Mouse (Mus musculus): ENCODE results near the gene Kif26b.

Gene Kif26b

GRCm38 (mm10) chr1:178716411-178716810 is 187.5 kb downstream of the Kif26b start:
- DNase-seq (ENCODE audit: low spot score in 2 of 2): no peak

DNA sequence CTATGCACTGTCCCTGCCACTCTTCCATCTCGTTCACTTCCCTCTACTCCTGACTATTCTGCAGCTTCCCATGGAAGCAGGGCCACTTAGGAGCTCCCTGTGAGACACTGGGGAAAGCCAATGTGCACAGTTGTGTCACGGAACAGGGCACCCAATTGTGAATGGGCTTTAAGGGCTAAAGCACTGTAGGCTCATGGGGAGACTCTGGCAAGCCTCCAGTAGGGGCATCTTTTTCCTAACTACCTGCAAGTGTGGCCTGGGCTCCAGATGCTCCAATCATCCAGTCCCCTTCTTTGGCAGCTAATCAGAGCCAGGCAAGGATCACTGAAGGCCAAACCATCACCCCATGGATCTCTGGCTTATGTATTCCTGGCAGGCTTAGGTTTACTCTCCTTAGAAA is 191.9 kb downstream of the Kif26b start:
- no peak for DNase-seq (ENCODE audit: low spot score in 2 of 2)

GRCm38 (mm10) chr1:178722793-178723192 is 193.9 kb downstream of the Kif26b start:
- DNase-seq (ENCODE audit: low spot score in 2 of 2): no peak

- DNase-seq (ENCODE audit: low spot score in 2 of 2): no peak
Observed at GRCm38 (mm10) chr1:178725536-178725935, 196.6 kb downstream of the Kif26b start.

- DNase-seq (ENCODE audit: low spot score in 2 of 2): no peak
Observed at GRCm38 (mm10) chr1:178728256-178728655, 199.3 kb downstream of the Kif26b start.

DNA sequence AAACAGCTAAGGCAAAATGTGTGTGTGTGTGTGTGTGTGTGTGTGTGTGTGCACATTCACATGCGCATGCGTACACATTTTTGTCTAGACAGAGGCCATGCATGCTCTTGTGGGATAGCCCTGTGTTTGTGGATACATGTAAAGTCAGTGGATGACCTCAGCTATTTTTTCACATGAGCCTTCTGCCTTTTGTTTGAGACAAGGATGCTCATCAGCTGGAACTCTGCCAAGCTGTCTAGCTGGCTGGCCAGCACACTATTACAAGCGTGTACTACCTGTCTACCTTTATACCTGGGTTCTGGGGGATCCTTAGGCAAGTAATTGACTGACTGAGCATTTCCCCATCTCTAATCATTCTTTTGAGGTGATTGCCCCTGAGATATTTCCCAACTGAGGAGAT is 201.3 kb downstream of the Kif26b start:
- no peak for DNase-seq (ENCODE audit: low spot score in 2 of 2)

- no peak for DNase-seq (ENCODE audit: low spot score in 2 of 2)
Observed at GRCm38 (mm10) chr1:178733035-178733434, 204.1 kb downstream of the Kif26b start.

DNA sequence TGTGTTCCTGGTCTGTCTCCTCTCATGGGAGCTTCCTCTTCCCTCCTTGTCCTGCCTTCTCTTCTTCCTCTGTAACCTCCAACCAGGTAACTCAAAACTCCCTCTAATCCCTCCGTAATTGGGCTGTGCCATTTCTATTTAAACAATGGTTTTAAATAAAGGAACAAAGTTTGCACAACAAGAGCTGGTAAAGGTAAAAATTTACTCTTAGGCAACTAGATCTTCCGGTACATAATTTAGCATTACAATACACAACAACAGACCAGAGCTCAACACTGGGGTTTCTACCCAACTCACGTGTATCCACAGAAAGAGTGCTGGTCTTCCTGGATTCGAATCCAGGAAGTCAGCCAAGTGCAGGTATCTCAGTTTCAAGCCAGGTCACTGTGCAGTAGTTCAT is 205.7 kb downstream of the Kif26b start:
- no peak for DNase-seq (ENCODE audit: low spot score in 2 of 2)

DNA sequence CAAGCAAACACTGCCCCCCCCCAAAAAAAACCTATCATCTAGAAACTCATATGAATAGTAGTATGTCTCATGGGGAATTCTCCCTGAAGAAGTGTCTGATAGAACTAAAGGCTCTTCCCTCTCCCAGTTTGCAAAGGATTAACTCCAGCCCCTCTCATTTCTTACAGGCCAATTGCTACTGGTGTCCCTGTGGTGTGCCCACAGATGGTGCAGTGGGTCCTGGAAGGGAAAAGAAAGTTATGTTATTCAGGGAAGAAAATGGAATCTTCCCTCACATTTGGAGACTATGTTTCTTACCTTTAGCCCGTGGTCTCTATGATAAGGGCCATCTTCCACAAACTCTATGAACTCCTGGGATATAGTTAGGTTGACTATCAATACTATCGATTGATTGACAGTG is 208.0 kb downstream of the Kif26b start:
- DNase-seq (ENCODE audit: low spot score in 2 of 2): no peak

DNA sequence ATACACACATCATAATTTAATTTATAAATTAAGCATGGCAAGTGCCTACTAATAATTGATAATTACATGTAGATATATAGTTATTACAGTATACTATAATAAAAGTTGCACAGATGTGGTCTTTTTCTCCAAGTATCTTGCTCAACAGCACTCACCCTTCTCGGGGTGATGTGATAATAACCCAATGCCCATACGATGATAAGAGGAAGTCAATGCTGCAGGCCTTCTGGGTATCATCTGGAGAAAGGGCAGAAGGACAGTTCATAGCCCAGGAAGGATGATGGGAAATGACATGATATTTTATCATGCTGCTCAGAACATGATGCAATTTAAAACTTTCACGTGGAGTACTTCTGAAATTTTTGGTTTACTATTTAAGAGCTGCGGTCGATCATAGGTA is 214.9 kb downstream of the Kif26b start:
- no peak for DNase-seq (ENCODE audit: low spot score in 2 of 2)

- no peak for DNase-seq (ENCODE audit: low spot score in 2 of 2)
Observed at GRCm38 (mm10) chr1:178744526-178744925, 215.6 kb downstream of the Kif26b start.

DNA sequence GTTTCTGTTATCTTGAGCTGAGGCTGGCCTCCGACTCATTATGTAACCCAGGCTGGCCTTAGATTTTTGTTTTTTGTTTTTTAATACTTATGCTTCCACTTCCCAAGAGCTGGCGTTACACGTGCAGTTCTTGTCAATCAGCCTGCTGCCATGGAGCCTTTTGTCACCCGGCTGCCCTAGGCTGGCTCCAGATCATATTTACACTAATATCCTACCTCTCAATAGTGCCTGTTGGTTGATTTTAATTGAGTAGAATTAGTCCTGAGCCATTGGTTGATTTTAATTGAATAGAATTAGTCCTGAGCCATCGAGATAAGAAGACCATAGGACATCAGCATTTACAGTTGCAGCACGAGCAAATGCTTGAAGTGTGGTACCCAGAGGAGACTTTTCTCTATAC is 216.0 kb downstream of the Kif26b start:
- DNase-seq (ENCODE audit: low spot score in 2 of 2): no peak

DNA sequence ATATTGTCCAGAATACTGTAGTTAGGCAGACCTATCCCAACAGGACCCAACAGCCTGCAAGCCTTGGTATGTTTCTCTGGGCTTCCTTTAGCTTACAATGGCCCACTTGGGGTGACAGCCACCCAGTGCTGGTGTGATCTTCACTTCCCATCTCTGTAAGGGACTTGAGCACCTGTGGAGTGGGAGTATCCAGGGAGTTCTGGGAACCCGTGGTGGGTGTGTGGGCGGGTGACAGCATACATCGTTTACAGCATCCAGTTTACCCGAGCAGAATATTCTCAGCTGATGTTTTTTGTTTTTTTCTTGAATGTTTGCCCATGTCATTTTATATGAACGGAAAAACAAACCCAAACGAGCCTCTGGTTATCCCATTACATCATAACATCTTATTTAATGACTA is 216.5 kb downstream of the Kif26b start:
- no peak for DNase-seq (ENCODE audit: low spot score in 2 of 2)

GRCm38 (mm10) chr1:178747279-178748221 is 218.6 kb downstream of the Kif26b start:
- no peak for DNase-seq (ENCODE audit: low spot score in 2 of 2)

GRCm38 (mm10) chr1:178748222-178748600 is 219.3 kb downstream of the Kif26b start:
- DNase-seq (ENCODE audit: low spot score in 2 of 2): no peak

GRCm38 (mm10) chr1:178748617-178749016 is 219.7 kb downstream of the Kif26b start:
- no peak for DNase-seq (ENCODE audit: low spot score in 2 of 2)

- no peak for DNase-seq (ENCODE audit: low spot score in 2 of 2)
Observed at GRCm38 (mm10) chr1:178749786-178750185, 220.9 kb downstream of the Kif26b start.

DNA sequence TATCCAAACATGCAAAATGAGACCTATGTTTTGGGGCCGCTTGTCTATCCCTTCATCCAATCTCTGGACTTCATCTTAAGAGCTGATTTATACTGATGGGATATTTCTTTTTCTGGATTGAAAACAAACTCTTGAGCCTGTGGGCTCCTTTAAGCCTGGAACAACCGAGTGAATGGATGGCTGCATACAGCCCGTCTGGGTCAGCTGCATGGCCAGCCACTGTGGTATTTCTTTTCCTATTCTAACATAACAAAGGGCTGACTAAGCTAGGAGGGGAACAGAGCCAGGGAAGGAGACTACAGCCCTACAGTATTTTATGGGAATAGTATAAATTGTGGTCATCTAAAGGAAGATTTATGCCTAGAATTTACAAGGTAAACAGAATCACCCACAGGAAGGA is 229.5 kb downstream of the Kif26b start:
- no peak for DNase-seq (ENCODE audit: low spot score in 2 of 2)

DNA sequence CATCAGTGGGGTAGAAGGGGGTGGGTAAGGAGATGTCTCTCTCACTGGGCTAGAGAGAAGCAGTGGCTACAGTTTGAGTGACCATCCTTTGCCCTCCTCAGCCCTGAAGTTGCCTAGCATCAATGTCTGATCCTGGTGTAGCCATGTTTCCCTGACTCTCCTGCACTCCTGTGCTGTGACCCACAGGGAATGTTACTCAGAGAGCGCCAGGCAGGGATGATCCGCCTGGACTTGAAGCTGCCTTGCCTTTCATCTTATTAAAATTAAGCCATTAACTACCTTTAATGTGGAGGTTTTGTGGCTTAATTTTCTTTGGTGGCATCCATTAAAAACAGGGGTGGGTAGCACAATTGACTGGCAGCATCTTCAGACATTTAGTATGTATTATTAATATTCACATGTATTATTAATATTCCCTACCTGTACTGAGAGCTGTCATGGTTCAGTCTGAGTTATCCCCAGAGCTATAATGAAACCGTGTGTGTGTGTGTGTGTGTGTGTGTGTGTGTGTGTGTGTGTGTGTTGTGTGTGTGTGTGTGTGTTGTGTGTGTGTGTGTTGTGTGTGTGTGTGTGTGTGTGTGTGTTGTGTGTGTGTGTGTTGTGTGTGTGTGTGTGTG is 233.3 kb downstream of the Kif26b start:
- DNase-seq (ENCODE audit: low spot score in 2 of 2): no peak

DNA sequence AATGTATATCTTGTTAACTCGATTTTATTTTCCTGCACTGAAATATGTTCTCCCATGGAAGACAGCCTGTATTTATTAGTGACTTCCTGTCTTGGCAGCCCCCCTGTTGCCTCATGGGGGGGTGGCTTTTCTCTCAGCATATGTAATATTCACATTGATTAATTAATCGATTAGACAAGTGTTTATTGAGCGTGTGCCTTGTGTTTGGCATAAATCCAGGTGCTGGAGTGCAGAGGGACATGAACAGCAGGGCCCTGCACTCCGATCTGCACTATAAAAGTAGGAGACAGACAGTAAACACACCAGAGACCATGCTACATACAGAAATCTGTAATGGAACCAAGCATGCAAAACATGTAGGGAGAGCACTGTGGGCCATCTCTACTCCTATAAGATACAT is 236.0 kb downstream of the Kif26b start:
- peak in 1 of 2 experiments; percentile 5 for DNase-seq (ENCODE audit: low spot score in 2 of 2)

GRCm38 (mm10) chr1:178765650-178766049 is 236.7 kb downstream of the Kif26b start:
- DNase-seq (ENCODE audit: low spot score in 2 of 2): no peak

GRCm38 (mm10) chr1:178768976-178769375 is 240.1 kb downstream of the Kif26b start:
- DNase-seq (ENCODE audit: low spot score in 2 of 2): no peak

GRCm38 (mm10) chr1:178769988-178770387 is 241.1 kb downstream of the Kif26b start:
- DNase-seq (ENCODE audit: low spot score in 2 of 2): no peak
